Mouse (Mus musculus): ENCODE measurements around the gene Myof.
A peak's percentile ranks its signal among the peaks of the same experiment; 100 is the strongest.

Gene Myof

DNA sequence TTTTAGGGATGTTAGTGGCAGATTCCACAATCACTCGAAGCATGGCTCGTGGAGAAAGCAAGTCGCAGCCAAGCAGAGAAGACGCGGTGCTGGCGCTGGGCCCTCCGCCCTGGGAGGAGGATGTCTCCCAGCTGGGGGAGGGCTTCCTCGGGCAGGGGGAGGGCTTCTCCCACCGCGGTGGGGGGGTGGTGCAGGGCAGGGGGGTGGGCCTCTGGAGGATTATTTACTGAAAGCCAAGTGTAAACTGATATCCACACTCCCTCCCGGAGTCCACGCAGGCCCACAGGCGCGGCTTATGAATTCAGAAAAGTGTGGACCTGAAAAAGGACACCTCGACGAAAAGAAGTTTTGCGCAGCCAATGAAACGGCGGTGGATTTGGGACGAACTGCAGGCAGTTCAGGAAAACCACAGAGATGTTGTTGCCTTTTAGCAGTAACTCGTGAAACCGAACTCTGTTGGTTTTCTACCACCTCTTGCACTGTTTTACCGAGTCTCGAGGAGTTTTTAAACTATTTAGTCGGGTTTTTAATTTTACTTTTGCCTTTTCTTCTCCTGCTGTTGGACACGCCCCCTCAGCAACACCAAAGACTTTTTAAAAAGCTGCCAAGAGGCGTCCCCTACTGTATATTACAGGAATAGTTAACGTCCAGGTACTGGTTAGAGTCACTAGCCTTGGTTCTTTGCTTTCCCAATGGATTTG is at the start of gene Myof:
TSS of gene Myof (minus strand) at position 297 of the 701 bp plus-strand sequence.
- peak; percentile 88 for DNase-seq (ENCODE audit: inconsistent ontology term)

DNA sequence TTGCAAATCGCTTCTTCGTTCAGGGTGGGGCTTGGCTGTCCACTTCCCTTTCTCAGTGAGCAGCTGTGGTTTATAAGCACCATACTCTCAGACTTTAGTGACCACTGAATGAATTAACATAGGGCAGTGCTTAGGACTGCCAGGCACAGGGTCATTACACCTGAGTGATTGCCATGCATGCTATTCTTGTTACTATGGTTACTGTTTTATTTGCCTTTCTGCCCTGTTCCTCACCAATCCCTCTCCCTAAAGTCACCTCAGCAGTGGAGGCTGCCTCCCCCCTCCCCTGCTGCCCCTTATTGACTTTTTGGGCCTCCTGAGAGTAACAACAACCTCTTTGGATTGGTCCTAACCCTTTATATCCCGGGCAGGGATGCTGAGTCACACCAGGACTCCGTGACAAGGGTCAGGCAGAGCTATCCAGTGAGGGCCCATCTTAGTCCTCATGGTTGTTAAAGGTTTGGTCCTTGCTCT is 48.2 kb upstream of the Myof start:
- no peak for DNase-seq (ENCODE audit: inconsistent ontology term)

- no peak for DNase-seq (ENCODE audit: inconsistent ontology term)
Measured at GRCm38 (mm10) chr19:38089358-38089757, 46.0 kb upstream of the Myof start.

DNA sequence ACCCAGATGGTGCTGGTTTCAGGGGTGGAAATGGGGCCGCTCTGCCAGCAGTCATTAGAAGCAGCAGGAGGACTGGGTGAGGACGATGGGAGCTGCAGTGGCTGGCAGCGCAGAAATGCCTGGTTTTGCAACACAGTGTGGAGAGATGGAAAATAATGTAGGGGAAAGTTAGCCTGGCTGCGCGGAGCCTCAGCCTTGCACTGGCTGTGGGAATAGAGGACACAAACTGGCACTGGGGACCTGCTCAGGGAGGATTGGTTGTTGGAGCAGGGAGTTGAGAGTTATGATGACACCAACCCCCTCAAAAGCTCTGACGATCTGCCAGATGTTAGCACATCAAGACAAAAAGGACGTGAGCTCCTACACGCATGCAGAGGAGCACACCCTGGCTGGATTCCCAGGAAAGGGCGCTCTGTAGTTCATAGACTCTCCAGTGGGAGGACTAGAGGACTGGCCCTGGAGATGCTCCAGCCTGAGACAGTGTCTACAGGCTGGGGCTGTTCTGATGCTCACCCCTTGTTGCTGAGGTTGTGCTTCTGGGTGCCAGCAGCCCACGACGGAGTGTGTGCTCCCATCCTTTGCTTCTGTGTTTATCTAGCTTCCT is 43.7 kb upstream of the Myof start:
- peak; percentile 29 for DNase-seq (ENCODE audit: inconsistent ontology term)

DNA sequence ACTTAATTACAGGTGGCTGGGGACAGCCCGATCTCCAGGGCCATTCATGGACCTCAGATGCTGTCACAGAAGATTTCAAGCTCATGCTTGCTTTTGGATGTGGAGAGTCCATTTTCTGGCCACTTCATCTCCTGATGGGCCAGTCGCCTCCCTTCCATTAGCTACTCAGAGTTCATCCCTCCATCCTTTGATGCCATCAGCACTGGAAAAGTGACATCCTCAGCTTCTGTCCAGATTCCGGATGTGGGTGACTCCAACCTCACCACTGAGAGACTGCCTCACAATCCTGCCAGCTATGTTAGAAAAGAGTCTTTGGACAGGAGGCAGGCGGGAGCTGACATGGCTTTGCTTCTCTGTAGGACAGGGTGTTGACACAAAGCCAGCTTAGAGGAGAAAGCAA is 42.5 kb upstream of the Myof start:
- DNase-seq (ENCODE audit: inconsistent ontology term): no peak

GRCm38 (mm10) chr19:38082931-38083525 is 39.7 kb upstream of the Myof start:
- no peak for DNase-seq (ENCODE audit: inconsistent ontology term)

GRCm38 (mm10) chr19:38081361-38081760 is 38.0 kb upstream of the Myof start:
- no peak for DNase-seq (ENCODE audit: inconsistent ontology term)

GRCm38 (mm10) chr19:38077851-38078540 is 34.6 kb upstream of the Myof start:
- DNase-seq (ENCODE audit: inconsistent ontology term): no peak

DNA sequence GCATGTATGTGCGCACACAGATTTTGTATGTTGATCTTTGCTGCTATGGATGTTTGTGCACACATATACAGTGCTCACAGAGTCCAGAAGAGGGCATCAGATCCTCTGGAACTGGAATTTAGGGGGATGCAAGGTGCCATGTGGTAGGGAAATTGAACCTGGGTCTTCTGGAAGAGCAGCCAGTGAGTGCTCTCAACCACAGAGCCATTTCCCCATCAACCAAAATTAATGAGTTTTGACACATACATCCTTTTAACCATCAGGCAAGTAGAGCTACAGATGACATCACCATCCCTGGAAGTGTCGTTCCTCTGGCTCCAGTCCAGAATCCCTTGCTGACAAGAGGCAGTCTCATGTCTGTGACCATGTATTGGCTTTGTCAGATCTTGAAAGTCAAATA is 32.9 kb upstream of the Myof start:
- peak; percentile 51 for DNase-seq (ENCODE audit: inconsistent ontology term)

- no peak for DNase-seq (ENCODE audit: inconsistent ontology term)
Measured at GRCm38 (mm10) chr19:38075051-38075450, 31.7 kb upstream of the Myof start.

- no peak for DNase-seq (ENCODE audit: inconsistent ontology term)
Measured at GRCm38 (mm10) chr19:38073226-38073625, 29.8 kb upstream of the Myof start.

DNA sequence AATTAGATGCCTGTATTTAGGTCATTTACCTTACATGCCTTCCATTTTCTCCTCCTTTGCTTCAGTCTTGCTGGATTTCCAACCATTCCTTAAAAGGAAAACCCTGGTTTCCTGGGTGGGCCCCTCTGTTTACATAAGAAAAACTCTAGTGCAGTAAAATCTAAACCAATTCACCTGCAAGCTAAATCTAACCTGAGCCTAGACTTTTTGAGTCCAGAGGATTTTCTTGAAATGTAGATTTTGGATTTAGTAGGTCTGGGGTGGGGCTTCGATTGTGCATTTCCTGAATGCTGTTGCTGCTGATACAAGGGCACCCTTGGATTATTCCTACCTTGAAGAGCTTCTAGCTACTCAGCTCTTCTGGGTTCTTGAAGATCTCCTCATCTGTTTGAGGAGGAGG is 20.7 kb upstream of the Myof start:
- no peak for DNase-seq (ENCODE audit: inconsistent ontology term)

DNA sequence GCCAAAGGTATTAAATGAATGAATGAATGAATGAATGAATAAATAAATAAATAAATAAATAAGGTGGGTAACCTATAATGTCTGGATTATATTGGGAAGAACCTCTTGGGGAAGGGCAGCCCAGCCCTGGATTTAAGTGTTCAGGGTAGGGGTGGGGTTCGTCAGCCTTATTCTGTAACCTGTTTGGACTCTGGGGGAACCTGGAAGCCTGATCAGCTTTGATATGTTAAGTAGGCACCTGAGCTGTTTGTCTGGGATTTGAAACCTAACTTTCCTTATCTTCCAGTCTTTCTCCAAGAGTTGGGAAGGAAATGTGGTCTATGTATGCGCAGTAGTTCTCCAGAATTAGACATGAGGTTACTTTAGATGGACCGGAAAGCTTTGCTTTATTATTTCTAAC is 19.8 kb upstream of the Myof start:
- no peak for DNase-seq (ENCODE audit: inconsistent ontology term)

DNA sequence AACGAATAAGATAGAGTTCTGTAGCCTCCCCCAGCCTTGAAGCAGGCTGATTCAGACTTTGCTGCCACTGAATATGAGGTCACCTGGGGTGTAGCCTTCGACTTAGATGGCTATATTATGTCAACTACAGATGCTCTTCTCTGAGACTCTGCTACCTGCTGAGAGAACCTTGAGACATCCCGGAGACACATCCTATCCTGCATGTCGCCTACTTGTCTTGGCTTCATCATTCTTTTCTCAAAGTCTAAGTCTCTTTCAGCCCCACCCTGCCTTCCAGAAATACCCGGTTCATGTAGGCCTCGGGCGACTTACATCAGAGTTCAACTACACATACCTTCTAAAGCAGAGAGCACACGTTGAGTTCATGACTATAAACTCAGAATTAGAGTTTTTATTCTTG is 13.6 kb upstream of the Myof start:
- DNase-seq (ENCODE audit: inconsistent ontology term): no peak

- no peak for DNase-seq (ENCODE audit: inconsistent ontology term)
Measured at GRCm38 (mm10) chr19:38056276-38056675, 12.9 kb upstream of the Myof start.

DNA sequence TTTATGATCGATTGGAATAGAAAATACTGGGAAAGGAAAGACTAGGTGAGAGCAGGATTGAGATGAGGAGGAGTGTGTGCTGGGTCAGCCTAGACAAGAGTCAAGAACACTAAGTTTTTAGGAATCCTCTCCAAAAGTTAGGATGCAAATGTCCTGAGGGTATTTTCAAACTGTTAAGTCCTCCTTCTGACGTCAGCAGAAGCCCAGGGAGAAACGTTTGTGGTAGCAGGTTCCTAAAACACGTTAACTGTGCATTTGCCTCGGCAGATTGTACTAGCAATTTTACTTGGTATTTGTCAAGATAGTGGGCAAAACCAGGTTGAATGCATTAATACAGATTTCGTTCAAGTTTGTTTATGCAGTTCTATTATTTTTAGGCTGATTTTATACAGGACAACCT is 12.4 kb upstream of the Myof start:
- DNase-seq (ENCODE audit: inconsistent ontology term): no peak

- peak; percentile 99 for DNase-seq (ENCODE audit: inconsistent ontology term)
Measured at GRCm38 (mm10) chr19:38054720-38055192, 11.4 kb upstream of the Myof start, which contains the start of gene Cep55. Cep55 (plus strand) TSS chr19:38055011.

- DNase-seq (ENCODE audit: inconsistent ontology term): no peak
Measured at GRCm38 (mm10) chr19:38054149-38054719, 10.9 kb upstream of the Myof start.

- peak; percentile 58 for DNase-seq (ENCODE audit: inconsistent ontology term)
Measured at GRCm38 (mm10) chr19:38053227-38054041, 10.1 kb upstream of the Myof start.

- no peak for DNase-seq (ENCODE audit: inconsistent ontology term)
Measured at GRCm38 (mm10) chr19:38049686-38050085, 6.3 kb upstream of the Myof start.

GRCm38 (mm10) chr19:38045198-38045597 is 1.8 kb upstream of the Myof start:
- no peak for DNase-seq (ENCODE audit: inconsistent ontology term)

Data from Muller cell, postnatal 12 days (primary cell).